Mouse (Mus musculus): ENCODE results near the gene Hnrnpl.
A peak's percentile ranks its signal among the peaks of the same experiment; 100 is the strongest.

Hnrnpl gene

DNA sequence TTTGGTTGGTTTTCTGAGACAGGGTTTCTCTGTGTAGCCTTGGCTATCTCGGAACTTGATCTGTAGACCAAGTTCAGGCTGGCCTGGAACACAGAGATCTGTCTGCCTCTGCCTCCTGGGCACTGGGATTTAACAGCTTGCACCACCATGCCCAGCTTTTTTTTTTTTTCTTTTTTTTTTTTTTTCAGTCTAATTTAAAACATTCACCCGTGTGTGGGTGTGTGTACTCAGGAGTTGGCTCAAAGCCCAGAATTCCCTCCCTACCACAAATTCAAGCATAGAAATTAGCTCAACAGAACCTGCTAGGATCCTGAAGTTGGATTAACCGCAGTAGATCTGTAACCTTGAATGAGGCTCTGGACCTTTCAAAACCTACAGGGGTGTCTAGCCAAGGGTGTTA lies 19.0 kb downstream of the Hnrnpl start:
- DNase-seq (ENCODE audit: low spot score in 2 of 2): peak in 1 of 2 experiments; percentile 47

DNA sequence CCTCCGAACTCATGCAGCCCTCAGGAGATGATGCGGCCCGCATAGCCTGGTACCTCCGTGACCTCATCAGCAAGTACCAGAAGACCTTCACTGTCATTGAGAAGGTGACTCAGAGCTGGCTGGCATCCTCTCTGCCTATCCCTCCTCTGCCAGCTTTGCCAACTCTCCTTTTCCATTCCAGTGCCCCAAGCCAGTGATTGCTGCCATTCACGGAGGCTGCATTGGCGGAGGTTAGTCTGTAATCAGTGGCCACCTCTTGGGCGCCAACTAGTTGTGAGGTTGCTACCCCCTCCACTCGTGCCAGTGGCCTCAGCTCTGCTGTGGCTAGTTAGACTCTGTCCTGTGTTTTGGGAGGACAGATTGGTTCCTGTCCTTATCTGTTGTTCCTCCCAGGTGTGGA lies 21.5 kb downstream of the Hnrnpl start:
- DNase-seq (ENCODE audit: low spot score in 2 of 2): peak; percentile 71 to 72

GRCm38 (mm10) chr7:28830981-28831380 lies 22.6 kb downstream of the Hnrnpl start:
- DNase-seq (ENCODE audit: low spot score in 2 of 2): peak; percentile 61 to 65

GRCm38 (mm10) chr7:28831411-28832125 lies 23.2 kb downstream of the Hnrnpl start:
- no peak for DNase-seq (ENCODE audit: low spot score in 2 of 2)

- no peak for DNase-seq (ENCODE audit: low spot score in 2 of 2)
These were observed 23.8 kb downstream of the Hnrnpl start for GRCm38 (mm10) chr7:28832137-28832536.

- DNase-seq (ENCODE audit: low spot score in 2 of 2): no peak
These were observed 25.5 kb downstream of the Hnrnpl start, which contains the start of gene Lgals4 for GRCm38 (mm10) chr7:28833723-28834347. TSS of gene Lgals4 (plus strand) at chr7:28833854.

GRCm38 (mm10) chr7:28836936-28837335 lies 28.6 kb downstream of the Hnrnpl start:
- no peak for DNase-seq (ENCODE audit: low spot score in 2 of 2)

DNA sequence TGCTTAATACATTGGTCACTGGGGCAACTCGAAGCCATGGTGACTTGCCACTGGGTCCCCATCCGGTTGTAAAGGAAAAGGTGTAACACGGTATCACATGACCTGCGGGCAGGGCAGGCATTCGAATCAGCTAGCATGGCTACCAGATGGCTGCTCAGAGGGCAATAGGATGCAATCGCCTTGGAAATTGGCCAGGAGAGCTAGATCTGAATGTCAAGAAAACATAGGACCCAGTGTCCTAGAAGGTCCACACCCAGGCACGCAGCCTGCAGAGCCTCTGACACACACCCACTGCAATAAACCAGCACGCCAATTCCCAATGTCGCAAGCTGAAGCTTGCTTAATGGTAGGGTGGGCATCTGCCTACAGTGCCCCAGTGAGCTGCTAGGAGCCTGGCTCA lies 30.0 kb downstream of the Hnrnpl start:
- DNase-seq (ENCODE audit: low spot score in 2 of 2): no peak

GRCm38 (mm10) chr7:28847273-28847672 lies 38.9 kb downstream of the Hnrnpl start:
- no peak for DNase-seq (ENCODE audit: low spot score in 2 of 2)

DNA sequence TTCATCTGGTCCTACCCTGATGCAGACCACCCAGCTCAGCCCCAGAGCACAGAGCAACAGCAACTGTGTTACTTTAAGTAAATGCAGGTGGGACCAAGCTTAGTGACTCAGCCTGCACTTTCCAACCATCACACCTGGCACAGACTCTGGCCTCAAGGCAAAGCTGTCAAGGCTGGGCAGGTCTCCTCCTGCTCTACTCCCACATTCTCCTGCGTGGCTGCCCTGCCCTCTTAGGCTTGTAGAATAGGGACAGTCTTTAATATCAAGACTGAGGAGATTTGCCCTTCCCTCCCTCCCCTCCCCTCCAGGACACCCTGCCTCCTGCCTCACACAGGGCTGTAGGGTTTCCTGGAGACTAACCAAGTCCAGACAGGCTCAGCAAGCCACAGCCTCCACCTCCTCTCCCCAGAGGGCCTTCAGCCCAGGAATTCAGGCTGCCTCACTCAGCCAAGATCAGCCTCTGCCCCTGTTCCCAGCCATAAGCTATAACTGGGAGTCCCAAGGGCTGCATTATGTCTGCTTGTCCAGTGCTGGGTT lies 41.4 kb downstream of the Hnrnpl start:
- no peak for DNase-seq (ENCODE audit: low spot score in 2 of 2)

GRCm38 (mm10) chr7:28850642-28851041 lies 42.3 kb downstream of the Hnrnpl start:
- no peak for DNase-seq (ENCODE audit: low spot score in 2 of 2)

GRCm38 (mm10) chr7:28859953-28860352 lies 51.6 kb downstream of the Hnrnpl start:
- DNase-seq (ENCODE audit: low spot score in 2 of 2): no peak

DNA sequence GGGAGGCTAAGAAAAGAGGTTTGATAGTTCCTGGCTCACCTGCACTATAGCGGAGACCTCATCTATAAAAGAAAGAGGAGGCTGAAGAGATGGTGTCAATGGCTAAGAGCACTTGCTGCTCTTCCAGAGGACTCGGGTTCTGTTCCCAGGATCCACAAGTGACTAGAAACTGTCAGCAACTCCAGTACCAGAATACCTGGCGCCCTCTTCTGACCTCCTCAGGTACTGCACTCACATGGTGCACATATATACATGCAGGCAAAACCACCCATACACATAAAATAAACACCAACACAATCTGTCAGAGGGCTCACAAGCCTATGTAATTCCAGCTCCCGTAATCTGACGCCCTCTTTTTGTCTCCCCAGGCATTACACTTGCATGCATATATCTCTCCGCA lies 52.6 kb downstream of the Hnrnpl start:
- DNase-seq (ENCODE audit: low spot score in 2 of 2): no peak

- no peak for DNase-seq (ENCODE audit: low spot score in 2 of 2)
These were observed 54.6 kb downstream of the Hnrnpl start for GRCm38 (mm10) chr7:28862817-28863499.

- DNase-seq (ENCODE audit: low spot score in 2 of 2): no peak
These were observed 55.2 kb downstream of the Hnrnpl start, which contains the start of gene Lgals7 for GRCm38 (mm10) chr7:28863540-28863939. TSS of gene Lgals7 (plus strand) at chr7:28863853.

- no peak for DNase-seq (ENCODE audit: low spot score in 2 of 2)
These were observed 56.0 kb downstream of the Hnrnpl start for GRCm38 (mm10) chr7:28864288-28864750.

DNA sequence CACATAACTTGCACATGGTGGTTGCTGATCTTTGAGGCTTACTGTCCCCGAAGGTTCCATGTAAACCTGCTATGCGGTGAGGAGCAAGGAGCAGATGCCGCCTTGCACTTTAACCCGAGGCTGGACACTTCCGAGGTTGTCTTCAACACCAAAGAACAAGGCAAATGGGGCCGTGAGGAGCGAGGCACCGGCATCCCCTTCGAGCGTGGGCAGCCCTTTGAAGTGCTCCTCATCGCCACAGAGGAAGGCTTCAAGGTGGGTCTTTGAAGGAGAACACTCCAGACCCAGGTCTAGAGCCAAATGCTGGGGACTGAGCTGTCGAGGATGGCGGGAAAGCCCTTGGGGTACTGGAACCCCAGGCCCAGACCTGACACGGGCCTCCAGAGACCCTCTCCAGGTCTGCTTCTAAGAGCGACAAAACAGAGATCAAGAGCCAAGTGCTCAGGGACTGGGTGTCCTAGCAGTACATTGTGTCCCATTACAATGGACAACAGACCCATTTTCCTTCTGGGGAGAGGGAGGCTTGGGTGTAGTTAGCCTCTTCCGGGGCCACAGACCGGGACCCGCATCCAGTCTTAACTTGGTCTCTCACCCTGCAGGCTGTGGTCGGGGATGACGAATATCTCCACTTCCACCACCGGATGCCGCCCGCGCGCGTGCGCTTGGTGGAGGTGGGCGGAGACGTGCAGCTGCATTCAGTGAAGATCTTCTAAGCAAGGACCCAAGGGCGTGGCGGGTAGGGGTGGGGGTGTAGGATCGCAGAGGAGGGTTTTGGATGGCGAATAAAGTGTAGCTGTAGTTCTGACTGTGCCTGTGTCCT lies 57.4 kb downstream of the Hnrnpl start:
- peak; percentile 83 to 84 for DNase-seq (ENCODE audit: low spot score in 2 of 2)

GRCm38 (mm10) chr7:28866769-28867507 lies 58.6 kb downstream of the Hnrnpl start:
- no peak for DNase-seq (ENCODE audit: low spot score in 2 of 2)

- peak; percentile 66 to 77 for DNase-seq (ENCODE audit: low spot score in 2 of 2)
These were observed 59.4 kb downstream of the Hnrnpl start for GRCm38 (mm10) chr7:28867508-28868340.

Measured in heart, adult 9 months (tissue).